Mouse (Mus musculus) left cerebral cortex, adult 2 months (tissue): Measurements from ENCODE around the gene Rtf1. TPM values are rescaled to one million over a fixed set of nuclear protein-coding genes. Genes with fewer than 3 reads are reported as not detected.
A peak's percentile ranks its signal among the peaks of the same experiment; 100 is the strongest.
"Not testable (repeated sequence)": the region's sequence is repeated elsewhere in the genome, so short reads cannot be mapped to it uniquely, and the experiment has no call there.

Experiments used
- DNase-seq, 2 experiments: peaks; one replicate each; pipeline ENCODE4 v3.0.0; 2021 to 2022; ENCODE audit warnings: low spot score in 2 of 2, mixed read lengths in 1 of 2; ENCODE audit errors: extremely low spot score in 1 of 2
- H3K27ac ChIP-seq: fragments of 200-600 bp; 2 replicates; pipeline ENCODE4 v1.8.1; 2022
- H3K4me3 ChIP-seq: fragments of 200-600 bp; 2 replicates; pipeline ENCODE4 v1.8.1; 2022
- CTCF ChIP-seq: fragments of 200-600 bp; IDR thresholded peaks from 2 replicates; pipeline ENCODE4 v1.8.1; 2022; ENCODE audit warnings: antibody characterized with exemption, mild to moderate bottlenecking, moderate library complexity
- intact Hi-C: fragments of 180-260 bp; cut with DNase I; formaldehyde crosslinking; loops from one replicate; pipeline ENCODE4 v1.15.1; 2025
- total RNA-seq, 2 experiments: library from RNA; stranded (reverse); gene quantifications; 2 replicates each; pipeline ENCODE4 v1.2.3; 2021

The Rtf1 gene
- total RNA-seq, 2 experiments from 2014 or later: 61.4 to 62.5 TPM

DNA sequence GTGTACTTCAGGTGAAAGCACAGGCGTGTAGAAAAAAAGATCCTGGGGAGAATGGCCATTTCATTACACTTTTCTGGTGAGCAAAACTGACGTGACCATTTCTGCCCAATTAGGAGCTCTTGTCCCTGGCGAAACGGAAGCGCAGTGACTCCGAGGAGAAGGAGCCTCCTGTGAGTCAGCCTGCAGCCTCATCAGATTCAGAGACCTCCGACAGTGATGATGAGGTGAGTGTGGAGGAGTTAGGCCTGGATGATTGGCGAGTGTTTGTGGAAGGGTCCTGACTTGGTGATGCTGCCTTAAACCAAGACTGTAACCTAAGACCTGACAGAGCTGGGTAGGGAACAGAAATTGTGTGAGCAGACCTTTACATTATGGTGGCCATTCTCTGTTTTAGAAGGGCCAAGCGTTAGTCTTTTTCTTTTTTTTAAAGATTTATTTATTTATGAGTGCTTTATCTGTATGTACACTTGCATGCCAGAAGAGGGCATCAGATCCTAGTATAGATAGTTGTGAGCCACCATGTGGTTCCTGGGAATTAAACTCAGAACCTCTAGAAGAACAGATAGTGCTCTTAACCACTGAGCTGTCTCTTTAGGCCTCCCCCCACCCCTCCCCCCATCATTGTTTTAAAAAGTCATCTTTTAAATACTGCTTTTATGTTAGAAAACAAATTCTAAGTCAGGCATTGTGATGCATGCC, 17.3 kb downstream of the Rtf1 start:
- no peak for DNase-seq
- intact Hi-C loops: no loop called here
- H3K27ac ChIP-seq: no peak overlapping the region
- peak; percentile 57 for TF ChIP-seq CTCF
- no peak overlapping the region for H3K4me3 ChIP-seq

DNA sequence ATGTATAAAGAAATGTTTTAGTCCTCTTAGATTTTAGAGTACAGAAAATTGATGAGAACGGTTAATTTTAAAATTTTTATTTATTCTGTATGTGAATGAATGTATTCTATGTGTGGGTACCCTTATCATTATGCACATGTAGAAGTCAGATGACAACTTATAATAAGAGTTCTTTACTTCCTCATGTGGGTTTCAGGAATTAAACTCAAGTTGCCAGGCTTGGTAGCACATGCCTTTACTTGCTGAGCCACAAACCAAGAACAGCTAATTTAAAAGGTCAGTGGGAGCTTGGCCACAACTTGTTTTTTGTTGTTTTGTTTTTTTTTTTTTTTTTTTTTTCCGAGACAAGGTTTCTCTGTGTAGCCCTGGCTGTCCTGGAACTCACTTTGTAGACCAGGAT, 20.0 kb downstream of the Rtf1 start:
- no peak for DNase-seq
- no peak overlapping the region for H3K27ac ChIP-seq
- TF ChIP-seq CTCF: no peak
- intact Hi-C loops: no loop called here
- no peak overlapping the region for H3K4me3 ChIP-seq

DNA sequence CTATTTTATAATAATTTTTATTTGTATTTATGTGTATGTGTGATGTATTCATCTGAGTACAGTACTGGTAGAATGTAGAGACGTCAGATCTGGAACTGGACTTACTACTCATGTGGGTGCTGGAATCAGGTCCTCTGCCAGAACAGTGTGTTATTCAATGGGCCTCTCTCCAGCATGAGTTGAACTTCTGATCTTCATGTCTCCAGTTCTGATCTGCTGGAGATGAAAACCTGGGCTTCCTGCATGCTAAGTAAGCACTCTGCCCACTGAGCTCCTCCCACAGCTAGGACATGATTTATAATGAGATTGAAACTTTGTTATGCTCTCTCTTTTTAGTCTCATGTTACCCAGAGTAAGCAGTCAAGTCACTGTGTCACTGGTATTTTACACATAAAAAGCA, 21.2 kb downstream of the Rtf1 start:
- no peak for DNase-seq
- intact Hi-C loops: no loop called here
- Histone ChIP-seq H3K27ac (no peak overlapping the region), H3K4me3 (no peak overlapping the region)
- no peak for TF ChIP-seq CTCF

DNA sequence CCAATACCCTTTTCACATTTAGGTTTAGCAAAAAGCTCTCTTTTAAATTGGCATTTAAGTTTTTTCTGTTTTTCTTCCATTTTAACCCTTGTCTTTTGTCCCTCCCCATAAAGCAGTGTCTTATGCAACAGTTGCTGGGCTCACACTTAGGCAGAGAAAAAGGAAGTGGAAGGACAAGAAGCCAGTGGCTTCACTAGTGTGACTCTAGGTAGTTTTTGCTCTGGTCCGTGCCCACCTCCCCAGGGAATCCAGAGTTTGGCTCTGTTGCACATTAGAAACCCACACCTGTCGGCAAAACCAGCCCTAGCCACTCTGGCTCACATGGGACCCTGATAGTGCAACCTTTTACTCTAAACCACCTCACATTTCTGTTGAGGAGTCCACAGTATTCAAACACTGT, 23.6 kb downstream of the Rtf1 start:
- intact Hi-C loops: no loop called here
- Histone ChIP-seq H3K4me3 (no peak overlapping the region), H3K27ac (no peak overlapping the region)
- no peak for TF ChIP-seq CTCF
- no peak for DNase-seq

DNA sequence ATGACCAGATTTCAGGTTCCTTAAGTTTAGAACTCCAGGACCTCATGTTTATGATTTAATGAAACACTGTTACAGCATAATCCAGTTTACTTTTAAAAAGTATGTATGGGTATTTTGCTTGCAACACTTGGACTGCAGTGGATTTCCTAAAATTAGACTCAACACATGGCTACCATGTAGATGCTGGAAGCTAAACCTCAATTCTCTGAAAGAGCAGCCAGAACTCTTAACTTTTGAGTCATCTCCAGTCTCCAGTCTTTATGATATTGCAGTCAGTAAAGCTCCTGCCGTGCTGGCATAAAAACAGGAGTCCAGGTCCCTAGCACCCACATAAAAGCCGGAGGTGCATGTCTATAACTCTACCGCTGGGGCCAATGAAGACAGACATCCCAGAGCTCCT, 25.1 kb downstream of the Rtf1 start:
- DNase-seq: no peak
- intact Hi-C loops: no loop called here
- Histone ChIP-seq H3K27ac (no peak overlapping the region), H3K4me3 (no peak overlapping the region)
- TF ChIP-seq CTCF: no peak

DNA sequence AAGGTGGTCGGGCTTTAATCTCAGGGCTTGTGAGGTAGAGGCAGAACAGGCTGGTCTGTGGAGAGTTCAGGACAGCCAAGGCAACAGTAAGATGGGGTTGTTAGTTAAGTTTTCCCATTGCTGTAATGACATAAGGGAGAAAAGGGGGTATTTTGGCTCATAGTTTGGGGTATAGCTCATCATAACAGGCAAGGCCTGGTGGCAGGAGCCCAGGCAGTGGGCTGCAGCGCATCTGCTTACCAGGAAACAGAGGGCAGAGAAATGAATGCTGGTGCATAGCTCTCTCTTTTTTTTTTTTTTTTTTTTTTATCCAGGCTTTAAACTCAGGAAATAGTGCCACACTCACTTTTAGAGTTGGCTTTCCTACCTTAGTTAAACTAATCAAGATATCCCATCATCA, 28.3 kb downstream of the Rtf1 start:
- intact Hi-C loops: no loop called here
- no peak overlapping the region for H3K4me3 ChIP-seq
- DNase-seq: no peak
- TF ChIP-seq CTCF: no peak
- no peak overlapping the region for H3K27ac ChIP-seq

DNA sequence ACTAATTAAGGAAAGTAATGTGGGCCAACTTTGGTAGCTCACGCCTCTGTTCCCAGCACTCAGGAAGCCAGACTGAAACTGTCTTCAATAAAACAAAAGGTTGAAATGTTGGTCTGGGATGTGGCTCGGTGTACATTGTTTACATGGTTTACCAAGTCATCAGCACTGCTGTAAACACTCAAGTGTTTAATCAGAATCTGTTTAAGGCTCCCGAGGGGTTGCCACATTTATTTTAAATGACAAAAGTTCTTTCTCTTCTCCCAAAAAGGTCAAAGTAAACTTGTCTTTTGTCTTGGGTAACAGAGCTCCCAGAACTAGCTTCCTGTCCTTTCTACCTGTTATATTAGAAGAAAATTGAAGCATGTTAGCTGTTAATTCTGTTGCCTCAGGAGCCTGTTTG, 32.8 kb downstream of the Rtf1 start:
- no peak overlapping the region for H3K27ac ChIP-seq
- H3K4me3 ChIP-seq: no peak overlapping the region
- intact Hi-C loops: no loop called here
- TF ChIP-seq CTCF: no peak
- no peak for DNase-seq

DNA sequence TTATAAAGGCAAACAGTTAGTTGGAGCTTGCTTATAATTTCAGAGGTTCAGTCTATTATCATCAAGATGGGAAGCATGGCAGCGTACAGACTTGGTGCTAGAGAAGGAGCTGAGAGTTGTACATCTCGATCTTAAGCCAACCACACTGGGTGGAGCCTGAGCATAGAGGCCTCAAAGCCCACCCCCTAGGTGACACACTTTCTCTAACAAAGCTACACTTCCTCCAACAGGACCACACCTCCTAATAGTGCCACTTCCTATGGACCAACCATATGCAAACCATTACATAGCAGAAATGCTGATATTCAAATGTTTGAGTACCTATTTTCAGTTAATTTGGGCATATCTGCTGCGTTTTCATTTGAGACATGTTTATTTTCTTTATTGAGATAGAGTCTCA, 35.1 kb downstream of the Rtf1 start:
- DNase-seq: no peak
- intact Hi-C loops: no loop called here
- no peak for TF ChIP-seq CTCF
- Histone ChIP-seq H3K27ac (no peak overlapping the region), H3K4me3 (no peak overlapping the region)

DNA sequence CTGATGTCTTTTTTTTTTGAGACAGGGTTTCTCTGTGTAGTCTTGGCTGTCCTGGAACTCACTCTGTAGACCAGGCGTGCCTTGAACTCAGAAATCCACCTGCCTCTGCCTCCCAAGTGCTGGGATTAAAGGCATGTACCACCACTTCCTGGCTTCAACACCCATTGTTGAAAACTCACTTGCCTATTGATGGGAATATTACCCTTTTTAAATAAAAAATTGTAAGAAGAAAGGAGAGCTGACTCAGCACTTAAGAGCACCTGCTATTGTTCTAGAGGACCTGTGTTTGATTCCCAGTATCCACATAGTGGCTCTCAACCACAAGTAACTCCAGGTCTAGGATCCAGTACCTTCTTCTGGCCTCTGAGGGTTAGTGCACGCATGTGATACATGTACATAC, 41.0 kb downstream of the Rtf1 start:
- intact Hi-C loops, H3K4me3 ChIP-seq, H3K27ac ChIP-seq, DNase-seq: not testable (repeated sequence)

DNA sequence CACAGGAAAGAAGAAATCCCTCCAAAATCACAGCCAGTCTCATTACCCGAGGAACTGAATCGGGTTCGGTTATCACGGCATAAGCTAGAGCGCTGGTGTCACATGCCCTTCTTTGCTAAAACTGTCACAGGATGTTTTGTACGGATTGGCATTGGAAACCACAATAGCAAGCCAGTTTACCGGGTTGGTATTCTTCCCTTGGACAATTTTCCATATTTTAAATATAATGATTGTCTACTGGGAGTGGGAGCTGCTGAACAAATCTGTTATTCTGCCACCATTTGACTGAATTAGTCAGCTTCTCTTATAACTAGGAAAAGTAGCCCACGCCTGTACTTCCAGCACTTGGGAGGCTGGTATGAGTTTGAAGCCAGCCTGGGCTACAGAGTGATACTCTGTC, 46.2 kb downstream of the Rtf1 start:
- TF ChIP-seq CTCF: no peak
- no peak overlapping the region for H3K4me3 ChIP-seq
- DNase-seq: no peak
- intact Hi-C loops: no loop called here
- H3K27ac ChIP-seq: no peak overlapping the region

DNA sequence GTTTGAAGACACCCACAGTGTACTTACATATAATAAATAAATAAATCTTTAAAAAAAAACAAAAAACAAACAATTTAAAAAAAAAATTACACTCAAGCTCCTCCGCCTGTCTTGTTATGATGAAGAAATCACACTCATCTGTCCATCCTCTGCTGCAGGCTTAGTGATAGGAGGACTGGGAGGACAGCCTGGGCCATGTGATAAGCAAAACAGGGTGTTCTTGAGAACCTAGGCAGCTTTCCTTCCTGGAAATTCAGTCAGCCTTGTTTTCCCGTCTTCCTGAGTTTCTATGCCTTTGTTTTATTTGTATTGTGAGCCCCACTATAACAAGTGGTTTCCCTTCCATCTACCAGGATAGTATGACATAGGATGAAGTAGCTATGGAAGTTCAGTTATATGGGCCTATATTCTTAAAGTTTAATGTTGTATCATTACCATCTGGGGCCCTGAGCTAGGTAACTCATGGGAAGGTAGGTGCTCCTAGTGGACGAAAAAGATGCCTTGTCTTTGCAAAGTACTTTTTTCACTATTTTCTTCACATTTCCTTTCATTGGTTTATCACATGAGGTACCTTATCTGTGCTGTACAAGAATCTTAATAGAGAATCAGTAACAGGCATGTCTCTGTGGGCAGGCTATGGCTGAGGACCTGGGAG, 53.0 kb downstream of the Rtf1 start:
- Histone ChIP-seq H3K4me3 (no peak overlapping the region), H3K27ac (no peak overlapping the region)
- DNase-seq: no peak
- intact Hi-C loops: no loop called here
- TF ChIP-seq CTCF: no peak

DNA sequence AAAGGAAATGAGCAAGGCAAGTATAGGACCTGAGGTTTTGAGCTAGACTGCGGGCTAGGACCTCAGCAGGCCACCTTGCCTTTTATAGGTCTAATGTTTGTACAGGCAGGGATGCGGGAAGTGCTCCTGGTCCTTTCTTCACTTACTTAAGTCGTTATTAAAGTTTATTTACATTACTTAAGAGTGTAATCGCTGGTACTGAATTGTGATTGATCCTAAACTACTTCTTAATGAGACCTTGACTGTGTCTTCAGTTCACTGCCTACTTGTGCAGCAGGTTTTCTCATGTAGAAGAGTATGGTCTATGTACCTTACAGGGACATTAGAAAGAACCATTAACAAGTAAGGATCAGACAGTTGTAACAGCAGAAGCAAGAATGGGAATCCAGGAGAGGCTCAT, 55.9 kb downstream of the Rtf1 start:
- intact Hi-C loops: no loop called here
- no peak for TF ChIP-seq CTCF
- no peak overlapping the region for H3K4me3 ChIP-seq
- no peak for DNase-seq
- no peak overlapping the region for H3K27ac ChIP-seq

DNA sequence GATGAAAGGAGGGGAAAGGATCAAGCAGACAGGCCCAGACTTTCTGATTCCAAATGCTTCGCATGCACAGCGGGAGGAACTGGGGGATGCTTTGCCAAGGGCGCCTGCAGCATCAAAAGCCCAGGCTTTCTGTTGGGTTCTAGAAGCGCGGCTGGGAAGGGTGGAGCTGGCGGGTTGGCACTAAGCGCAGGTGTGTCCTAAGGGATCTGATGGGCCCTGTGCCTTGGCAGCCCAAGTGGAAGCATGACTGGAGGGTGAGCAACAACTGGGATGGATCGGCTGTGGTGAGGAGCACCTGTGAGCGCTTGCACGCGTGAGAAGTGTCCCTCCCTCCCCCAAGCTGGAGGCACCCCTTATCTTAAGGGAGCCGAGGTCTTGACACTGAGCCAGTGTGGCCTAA, 62.3 kb downstream of the Rtf1 start:
- H3K27ac ChIP-seq: no peak overlapping the region
- intact Hi-C loops: no loop called here
- H3K4me3 ChIP-seq: no peak overlapping the region
- no peak for TF ChIP-seq CTCF
- no peak for DNase-seq
